Mouse (Mus musculus) layer of hippocampus, postnatal 14 days (tissue): ENCODE measurements at regions not wholly inside any gene's neighbourhood (a gene's known extent, or its start where the extent isn't known, plus 50 kb on each side); places are given as distances from the start of the nearest gene placed in this dataset.
A peak's percentile ranks its signal among the peaks of the same experiment; 100 is the strongest.
"Not testable (repeated sequence)": the region's sequence is repeated elsewhere in the genome, so short reads cannot be mapped to it uniquely, and the experiment has no call there.

Source experiments
- DNase-seq, 2 experiments: peaks; one replicate each; pipeline ENCODE4 v3.0.0; 2021 to 2022; ENCODE audit warnings: low spot score in 2 of 2, mixed read lengths in 1 of 2

- DNase-seq: peak in 1 of 2 experiments; percentile 37
These were observed 122.0 kb upstream of the Gm11096 start for GRCm38 (mm10) chr17:81319605-81320004.

GRCm38 (mm10) chr17:81316655-81317054 lies 124.9 kb upstream of the Gm11096 start:
- no peak for DNase-seq

GRCm38 (mm10) chr17:81305880-81306279 lies 135.7 kb upstream of the Gm11096 start:
- no peak for DNase-seq

GRCm38 (mm10) chr17:81304574-81304973 lies 137.0 kb upstream of the Gm11096 start:
- DNase-seq: no peak

GRCm38 (mm10) chr17:81302490-81302889 lies 139.1 kb upstream of the Gm11096 start:
- no peak for DNase-seq

- DNase-seq: no peak
These were observed 149.7 kb upstream of the Gm11096 start for GRCm38 (mm10) chr17:81291829-81292228.

GRCm38 (mm10) chr17:81282543-81282942 lies 159.0 kb upstream of the Gm11096 start:
- DNase-seq: no peak

GRCm38 (mm10) chr17:81270235-81270634 lies 171.3 kb upstream of the Gm11096 start:
- no peak for DNase-seq

GRCm38 (mm10) chr17:81261957-81262356 lies 179.6 kb upstream of the Gm11096 start:
- DNase-seq: no peak

- DNase-seq: peak in 1 of 2 experiments; percentile 68
These were observed 181.5 kb upstream of the Gm11096 start for GRCm38 (mm10) chr17:81260036-81260435.

- no peak for DNase-seq
These were observed 185.5 kb upstream of the Gm11096 start for GRCm38 (mm10) chr17:81256106-81256505.

- DNase-seq: peak; percentile 61 to 82
These were observed 185.9 kb upstream of the Thumpd2 start for GRCm38 (mm10) chr17:81250748-81251147.

GRCm38 (mm10) chr17:81246156-81246555 lies 181.3 kb upstream of the Thumpd2 start:
- no peak for DNase-seq

GRCm38 (mm10) chr17:81231771-81232170 lies 166.9 kb upstream of the Thumpd2 start:
- DNase-seq: not testable (repeated sequence)

- no peak for DNase-seq
These were observed 160.4 kb upstream of the Thumpd2 start for GRCm38 (mm10) chr17:81225281-81225680.

GRCm38 (mm10) chr17:81221436-81221835 lies 156.6 kb upstream of the Thumpd2 start:
- no peak for DNase-seq

GRCm38 (mm10) chr17:81214844-81215243 lies 150.0 kb upstream of the Thumpd2 start:
- peak in 1 of 2 experiments; percentile 41 for DNase-seq

GRCm38 (mm10) chr17:81212043-81212442 lies 147.2 kb upstream of the Thumpd2 start:
- no peak for DNase-seq

GRCm38 (mm10) chr17:81210389-81210788 lies 145.5 kb upstream of the Thumpd2 start:
- DNase-seq: no peak

- DNase-seq: no peak
These were observed 144.4 kb upstream of the Thumpd2 start for GRCm38 (mm10) chr17:81209323-81209722.

GRCm38 (mm10) chr17:81201052-81201451 lies 136.2 kb upstream of the Thumpd2 start:
- no peak for DNase-seq

GRCm38 (mm10) chr17:81194006-81194405 lies 129.1 kb upstream of the Thumpd2 start:
- DNase-seq: no peak

GRCm38 (mm10) chr17:81193230-81193871 lies 128.5 kb upstream of the Thumpd2 start:
- DNase-seq: peak; percentile 66 to 84
